Mouse (Mus musculus) kidney, postnatal 0 days (tissue): Measurements from ENCODE around the gene Daw1. TPM values are rescaled to one million over a fixed set of nuclear protein-coding genes. Genes with fewer than 3 reads are reported as not detected.

Source experiments
- ATAC-seq: fragments of 200-750 bp; cut with Nextera tagmentation; replicated peaks from 2 replicates; pipeline ENCODE4 v1.8.0; 2017; ENCODE audit warnings: low read depth, moderate number of reproducible peaks, moderate TSS enrichment, moderate library complexity; ENCODE audit not compliant: low FRiP score
- DNase-seq: peaks from one replicate; pipeline ENCODE4 v3.0.0-alpha.2; 2016; ENCODE audit warnings: low spot score
- H3K27ac ChIP-seq: fragments of 300-500 bp; sonication (generic); 2 replicates; pipeline ENCODE4 v1.5.1; 2014; ENCODE audit warnings: mild to moderate bottlenecking
- H3K27me3 ChIP-seq: fragments of 300-500 bp; sonication (generic); 2 replicates; pipeline ENCODE4 v1.6.1; 2014; ENCODE audit warnings: low read length, mixed read lengths; ENCODE audit not compliant: insufficient read depth
- H3K36me3 ChIP-seq: fragments of 300-500 bp; sonication (generic); 2 replicates; pipeline ENCODE4 v1.6.1; 2014; ENCODE audit warnings: low read length, mixed read lengths; ENCODE audit not compliant: insufficient read depth
- H3K4me1 ChIP-seq: fragments of 300-500 bp; sonication (generic); replicated peaks from 2 replicates; pipeline ENCODE4 v1.6.1; 2014; ENCODE audit warnings: antibody characterized with exemption, low read length, mixed read lengths; ENCODE audit not compliant: insufficient read depth
- H3K4me2 ChIP-seq: fragments of 300-500 bp; sonication (generic); 2 replicates; pipeline ENCODE4 v1.6.1; 2014; ENCODE audit warnings: mild to moderate bottlenecking, low read length, moderate library complexity, mixed read lengths
- H3K4me3 ChIP-seq: fragments of 300-500 bp; sonication (generic); replicated peaks from 2 replicates; pipeline ENCODE4 v1.5.1; 2014; ENCODE audit warnings: low read depth, low read length
- H3K9ac ChIP-seq: fragments of 300-500 bp; sonication (generic); 2 replicates; pipeline ENCODE4 v1.6.1; 2014; ENCODE audit warnings: low read depth, low read length
- H3K9me3 ChIP-seq: fragments of 300-500 bp; sonication (generic); replicated peaks from 2 replicates; pipeline ENCODE4 v1.6.1; 2016; ENCODE audit warnings: low read length, inconsistent platforms, mixed read lengths
- CTCF ChIP-seq: IDR thresholded peaks from 2 replicates; pipeline ENCODE4 v1.5.1; 2016; ENCODE audit warnings: antibody characterized with exemption, low read depth, mild to moderate bottlenecking, moderate library complexity
- WGBS: fragments of 180-500 bp; shearing (Covaris S2); extraction: QIAGEN DNeasy Blood & Tissue Kit; methylation state at CpG from one replicate; pipeline ENCODE4 v1.1.7; 2014; 5-methylcytosine and 5-hydroxymethylcytosine counted together
- polyA plus RNA-seq: library from polyadenylated mRNA; unstranded; fragments of >200 nt; fragmentation: Nextera tagmentation; extraction: Ambion mirVana; gene quantifications from 2 replicates; pipeline ENCODE4 v1.2.1, GENCODE M21; 2015

Daw1 gene
- polyA plus RNA-seq, 1 experiment from 2014 or later = 0.38 TPM

GRCm38 (mm10) chr1:83224423-83224960 lies 64.9 kb downstream of the Daw1 start:
- no peak overlapping the region for H3K4me2 ChIP-seq
- no peaks in the 10 kb centered on the region for H3K36me3 ChIP-seq
- no peak for ATAC-seq
- no peaks in the 10 kb centered on the region for H3K4me1 ChIP-seq
- DNase-seq = no peak
- no peak overlapping the region for H3K27ac ChIP-seq
- TF ChIP-seq CTCF = no peak
- H3K4me3 ChIP-seq = no peak overlapping the region
- no peak overlapping the region for H3K9ac ChIP-seq
- no peaks in the 10 kb centered on the region for H3K9me3 ChIP-seq
- H3K27me3 ChIP-seq = no peaks in the 10 kb centered on the region

DNA sequence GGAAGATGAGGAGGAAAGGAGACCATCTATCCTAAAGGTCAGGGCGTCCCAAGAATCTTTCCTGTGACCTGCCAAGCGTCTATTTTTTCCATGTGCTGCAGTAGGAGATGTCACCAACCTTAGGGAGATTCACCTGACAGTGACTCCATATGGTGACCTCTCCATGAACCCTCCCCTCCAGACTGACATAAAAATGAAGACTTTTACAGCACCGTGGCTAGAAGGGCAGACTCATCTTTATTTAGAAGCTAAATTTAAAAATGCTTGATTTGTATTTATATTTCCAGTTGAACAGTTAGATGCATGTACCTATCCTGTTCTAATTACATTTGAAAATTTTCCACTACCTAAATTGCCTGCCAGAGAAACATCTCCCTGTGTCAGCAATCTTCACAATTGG lies 68.4 kb downstream of the Daw1 start:
- no peaks in the 10 kb centered on the region for H3K27me3 ChIP-seq
- H3K9ac ChIP-seq = no peak overlapping the region

DNA sequence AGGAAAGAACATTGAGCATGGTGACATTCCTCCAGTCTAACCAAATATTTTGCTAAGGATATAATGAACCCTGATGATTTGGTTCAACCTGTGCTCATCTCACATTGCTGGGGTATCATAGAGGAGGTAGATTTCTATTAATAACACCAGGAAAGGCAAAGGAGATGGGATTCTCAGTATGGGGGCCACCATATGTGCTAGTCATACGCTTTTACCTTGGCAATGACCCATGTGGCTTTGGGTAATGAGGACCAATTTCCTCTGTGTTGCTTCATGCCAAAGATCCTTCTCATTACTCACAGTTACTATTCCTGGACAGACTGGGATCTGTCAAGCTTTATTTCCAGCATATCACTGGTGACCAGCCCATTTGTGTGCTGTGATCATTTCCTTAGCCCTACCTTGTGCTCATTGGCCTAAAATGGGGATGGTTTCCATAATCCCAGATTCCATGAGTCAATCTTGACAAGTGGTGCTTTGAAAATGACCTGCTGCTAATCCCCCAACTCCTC lies 88.7 kb downstream of the Daw1 start:
- no peak overlapping the region for H3K4me2 ChIP-seq
- TF ChIP-seq CTCF = no peak
- H3K27me3 ChIP-seq = no peaks in the 10 kb centered on the region
- no peak for ATAC-seq
- no peak overlapping the region for H3K4me3 ChIP-seq
- H3K9me3 ChIP-seq = no peaks in the 10 kb centered on the region
- no peaks in the 10 kb centered on the region for H3K36me3 ChIP-seq
- no peaks in the 10 kb centered on the region for H3K4me1 ChIP-seq
- H3K27ac ChIP-seq = no peak overlapping the region
- no peak overlapping the region for H3K9ac ChIP-seq
- no peak for DNase-seq
- WGBS = 85% methylated on average over 1 of the region's 1 CpGs

More for the DNA sequence above, 68.4 kb downstream of the Daw1 start:
- Histone ChIP-seq H3K27ac (no peak overlapping the region), H3K36me3 (no peaks in the 10 kb centered on the region), H3K4me2 (no peak overlapping the region), H3K4me3 (no peak overlapping the region), H3K9me3 (no peaks in the 10 kb centered on the region), H3K4me1 (no peaks in the 10 kb centered on the region)
- DNase-seq (no peak), ATAC-seq (no peak)
- TF ChIP-seq CTCF = no peak
- WGBS = 72% methylated on average over 3 of the region's 3 CpGs

DNA sequence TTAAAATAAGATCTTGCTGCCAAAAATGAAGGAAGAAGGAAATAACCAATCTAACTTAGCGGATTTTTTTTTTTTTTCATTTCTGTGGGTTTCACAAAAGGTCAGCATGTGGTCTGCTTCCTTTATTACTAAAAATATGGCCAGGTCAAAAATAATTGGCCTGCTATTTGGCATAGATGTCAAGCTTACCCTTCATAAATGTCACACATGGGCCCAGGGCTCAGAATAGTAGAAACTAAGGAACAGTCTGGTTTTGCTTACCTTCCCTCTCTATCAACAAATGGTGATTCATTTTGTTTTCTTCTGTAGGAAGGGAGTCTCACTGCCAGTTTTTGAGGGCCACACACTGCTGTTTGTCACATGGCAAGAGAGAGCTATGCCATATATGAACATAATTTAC lies 92.2 kb downstream of the Daw1 start:
- no peak overlapping the region for H3K27ac ChIP-seq
- ATAC-seq (no peak), DNase-seq (no peak)
- WGBS = 79% methylated on average over 1 of the region's 1 CpGs
- TF ChIP-seq CTCF = no peak
- H3K36me3 ChIP-seq = no peaks in the 10 kb centered on the region
- H3K9ac ChIP-seq = no peak overlapping the region
- H3K4me3 ChIP-seq = no peak overlapping the region
- H3K9me3 ChIP-seq = no peaks in the 10 kb centered on the region
- H3K4me1 ChIP-seq = no peaks in the 10 kb centered on the region
- H3K4me2 ChIP-seq = no peak overlapping the region
- no peaks in the 10 kb centered on the region for H3K27me3 ChIP-seq

Other genes starting within 250 kb of the Daw1 start
- not detected in 2 replicates for gene A030005L19Rik, start 246.4 kb upstream of the Daw1 start, polyA plus RNA-seq
- not detected in 2 replicates for gene A030014E15Rik, start 234.8 kb upstream of the Daw1 start, polyA plus RNA-seq
- gene Gm6217, start 228.4 kb upstream of the Daw1 start, polyA plus RNA-seq = not detected in 2 replicates
- not detected in 2 replicates for gene A030003K21Rik, start 216.4 kb upstream of the Daw1 start, polyA plus RNA-seq
- gene Gm7544, start 203.7 kb upstream of the Daw1 start, polyA plus RNA-seq = not detected in 2 replicates
- gene Gm47955, start 199.5 kb upstream of the Daw1 start, polyA plus RNA-seq = not detected in 2 replicates
- not detected in 2 replicates for gene Gm47959, start 159.2 kb upstream of the Daw1 start, polyA plus RNA-seq
- gene Slc19a3, start 121.3 kb upstream of the Daw1 start, polyA plus RNA-seq = 3.1 and 3.4 TPM in 2 replicates
- not detected in 2 replicates for gene Krtap28-10, start 117.3 kb upstream of the Daw1 start, polyA plus RNA-seq
- not detected in 2 replicates for gene Gm47969, start 114.8 kb upstream of the Daw1 start, polyA plus RNA-seq
- gene A030005K14Rik, start 100.4 kb upstream of the Daw1 start, polyA plus RNA-seq = not detected in 2 replicates
- gene Krtap28-13, start 98.8 kb upstream of the Daw1 start, polyA plus RNA-seq = not detected in 2 replicates
- 0.46 and 1.5 TPM in 2 replicates for gene Ccl20, start 43.0 kb upstream of the Daw1 start, polyA plus RNA-seq
- 0.11 and 0.15 TPM in 2 replicates for gene Sphkap, start 248.4 kb downstream of the Daw1 start, polyA plus RNA-seq